Mouse (Mus musculus) right cerebral cortex, postnatal 10 days (tissue): ENCODE data around the gene Ptov1.

Experiments used
- DNase-seq, 2 experiments: peaks; one replicate each; pipeline ENCODE4 v3.0.0; 2021; ENCODE audit warnings: low spot score in 2 of 2

Gene Ptov1

GRCm38 (mm10) chr7:44869697-44870528 lies at the start of gene Ptov1:
Gene Ptov1 (minus strand): TSS chr7:44869788.
- DNase-seq = peak; percentile 97 to 99

- DNase-seq = no peak
Observed at GRCm38 (mm10) chr7:44919127-44919526, 49.5 kb upstream of the Ptov1 start.

GRCm38 (mm10) chr7:44918219-44918618 lies 48.6 kb upstream of the Ptov1 start:
- no peak for DNase-seq

GRCm38 (mm10) chr7:44916881-44917280 lies 47.3 kb upstream of the Ptov1 start:
- peak in 1 of 2 experiments; percentile 18 for DNase-seq

- no peak for DNase-seq
Observed at GRCm38 (mm10) chr7:44916191-44916590, 46.6 kb upstream of the Ptov1 start.

DNA sequence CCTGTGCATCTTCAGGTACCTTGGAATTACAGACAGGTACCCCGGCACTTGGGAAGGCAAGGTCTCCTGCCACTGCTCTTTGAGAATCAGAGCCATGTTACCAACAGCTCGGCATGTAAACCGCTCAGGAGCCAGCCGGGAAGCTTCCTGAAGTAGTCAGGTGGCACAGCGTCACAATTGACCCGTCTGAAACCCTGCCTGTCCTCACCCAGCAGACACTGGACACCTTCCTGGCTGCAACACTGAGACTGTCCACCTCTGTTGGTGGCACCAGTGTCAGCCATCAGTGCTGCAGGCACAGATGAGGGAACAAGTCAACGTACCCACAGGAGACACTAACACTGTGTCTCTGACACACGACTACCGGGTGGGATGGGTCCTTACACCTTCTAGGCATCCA lies 45.7 kb upstream of the Ptov1 start:
- DNase-seq = no peak

- no peak for DNase-seq
Observed at GRCm38 (mm10) chr7:44914396-44914795, 44.8 kb upstream of the Ptov1 start.

DNA sequence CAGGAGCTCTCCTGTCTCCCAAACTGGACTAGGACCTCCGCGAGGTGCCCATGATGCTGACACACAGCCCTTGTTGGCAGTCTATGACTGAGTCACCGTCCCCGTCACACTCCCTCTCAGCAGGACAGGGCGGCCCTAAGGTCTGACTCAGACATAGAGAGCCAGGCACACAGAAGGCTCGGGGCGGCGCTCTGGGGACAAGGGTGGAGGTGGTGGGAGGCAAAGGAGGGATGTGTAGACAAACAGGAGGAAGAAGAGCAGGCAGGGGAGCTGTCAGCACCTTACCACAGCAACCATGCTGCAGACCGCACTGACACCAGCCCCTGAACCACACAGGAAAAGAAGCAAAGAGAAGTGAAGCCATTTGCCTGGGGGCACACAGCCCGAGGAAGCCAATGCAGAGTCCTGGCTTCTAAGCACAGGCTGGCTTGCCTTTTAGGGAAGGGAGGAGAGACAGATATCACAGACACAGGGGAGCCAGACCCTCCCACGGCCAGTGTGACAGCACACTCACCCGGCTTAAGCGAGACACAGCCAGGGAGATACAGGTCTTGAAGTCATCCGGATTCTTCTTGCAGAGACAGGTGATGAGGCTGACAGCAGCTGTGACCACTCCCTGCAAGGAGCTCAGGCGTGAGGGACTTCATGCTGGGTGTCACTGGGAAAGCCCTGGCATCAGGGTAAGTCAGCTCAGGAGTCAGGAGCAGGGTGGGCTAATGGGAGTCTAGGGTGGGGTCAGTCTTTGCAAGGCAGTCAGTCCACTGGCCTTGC lies 39.3 kb upstream of the Ptov1 start:
- peak in 1 of 2 experiments; percentile 21 for DNase-seq

DNA sequence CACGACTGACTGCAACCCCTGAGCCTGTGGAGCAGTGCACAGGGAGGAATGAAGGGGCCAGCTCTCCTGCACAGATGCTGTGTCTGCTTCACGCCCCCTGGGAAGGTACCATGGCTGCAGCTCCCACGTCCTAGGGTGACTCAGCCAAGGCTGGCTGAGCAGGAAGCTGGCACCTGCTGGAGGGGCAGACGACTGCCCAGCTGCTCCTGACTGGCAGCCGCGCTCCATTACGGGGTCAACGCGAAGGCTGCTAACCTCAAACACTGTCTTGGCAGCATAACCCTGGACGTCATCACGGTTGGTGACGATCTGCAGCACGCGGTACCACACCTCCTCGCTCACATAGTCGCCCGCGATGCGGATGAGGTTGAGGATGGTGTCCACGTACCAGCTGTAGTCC lies 35.8 kb upstream of the Ptov1 start:
- DNase-seq = no peak

DNA sequence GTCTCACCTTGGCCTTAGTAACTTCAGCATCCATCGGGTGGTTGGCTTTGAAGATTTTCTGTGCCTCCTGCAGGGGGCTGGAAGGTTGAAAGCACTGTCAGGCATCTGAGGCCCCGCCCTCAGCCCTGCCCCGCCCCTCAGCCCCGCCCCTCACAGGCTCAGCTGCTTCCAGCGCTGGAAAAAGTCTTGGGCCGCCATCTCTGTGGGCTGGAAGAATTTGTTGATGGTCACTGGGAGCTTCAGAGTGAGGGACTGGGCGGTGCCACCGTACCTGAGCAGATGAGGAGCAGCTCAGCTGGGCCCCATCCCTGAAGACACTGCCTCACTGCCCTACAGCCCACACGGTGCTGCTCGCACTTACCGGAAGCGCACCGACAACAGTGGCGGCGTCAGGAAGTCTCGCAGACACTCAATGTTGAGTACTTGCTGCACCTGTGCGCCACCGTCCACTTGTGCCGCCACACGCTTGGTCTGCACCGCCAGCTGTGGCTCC lies 31.7 kb upstream of the Ptov1 start:
- DNase-seq = no peak

DNA sequence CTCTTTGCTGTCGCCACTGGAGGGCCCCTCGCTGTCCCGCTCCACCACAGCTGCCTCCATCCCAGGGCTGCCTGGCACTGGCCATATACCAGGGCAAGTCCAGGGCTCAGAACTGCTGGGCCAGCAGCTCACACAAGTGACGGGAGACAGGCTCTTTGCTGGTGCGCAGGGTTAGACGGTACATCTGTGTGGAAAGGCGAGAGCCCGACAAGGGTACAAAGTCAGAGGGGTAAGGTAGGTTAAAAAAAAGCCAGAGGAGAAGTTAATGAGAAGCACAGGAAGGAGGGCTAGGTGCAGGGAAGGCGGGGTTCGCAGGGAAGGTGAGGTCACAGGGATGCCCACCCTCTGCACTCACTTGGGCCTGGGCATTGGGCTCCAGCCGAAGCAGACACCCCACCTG lies 31.0 kb upstream of the Ptov1 start:
- no peak for DNase-seq

DNA sequence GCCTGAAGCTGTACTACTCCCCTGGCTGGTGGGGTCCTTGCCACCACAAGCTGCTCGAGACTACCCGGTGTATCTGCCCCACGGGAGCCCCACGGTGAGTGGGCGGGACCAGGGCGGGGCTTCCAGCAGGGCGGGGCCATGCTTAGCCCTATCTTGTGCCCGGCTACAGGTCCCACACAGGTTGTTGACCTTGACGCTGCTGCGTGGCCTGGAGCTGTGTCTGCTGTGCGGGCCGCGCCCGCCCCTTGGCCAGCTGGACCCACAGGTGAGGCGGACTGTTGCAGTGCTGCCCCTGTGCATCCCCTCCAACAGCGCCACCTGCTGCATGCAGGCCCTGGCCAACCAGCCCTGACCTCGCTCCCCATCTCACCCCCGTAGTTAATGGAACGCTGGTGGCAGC lies 29.0 kb upstream of the Ptov1 start:
- DNase-seq = peak; percentile 45 to 65

- DNase-seq = peak in 1 of 2 experiments; percentile 39
Observed at GRCm38 (mm10) chr7:44896499-44896898, 26.9 kb upstream of the Ptov1 start.

DNA sequence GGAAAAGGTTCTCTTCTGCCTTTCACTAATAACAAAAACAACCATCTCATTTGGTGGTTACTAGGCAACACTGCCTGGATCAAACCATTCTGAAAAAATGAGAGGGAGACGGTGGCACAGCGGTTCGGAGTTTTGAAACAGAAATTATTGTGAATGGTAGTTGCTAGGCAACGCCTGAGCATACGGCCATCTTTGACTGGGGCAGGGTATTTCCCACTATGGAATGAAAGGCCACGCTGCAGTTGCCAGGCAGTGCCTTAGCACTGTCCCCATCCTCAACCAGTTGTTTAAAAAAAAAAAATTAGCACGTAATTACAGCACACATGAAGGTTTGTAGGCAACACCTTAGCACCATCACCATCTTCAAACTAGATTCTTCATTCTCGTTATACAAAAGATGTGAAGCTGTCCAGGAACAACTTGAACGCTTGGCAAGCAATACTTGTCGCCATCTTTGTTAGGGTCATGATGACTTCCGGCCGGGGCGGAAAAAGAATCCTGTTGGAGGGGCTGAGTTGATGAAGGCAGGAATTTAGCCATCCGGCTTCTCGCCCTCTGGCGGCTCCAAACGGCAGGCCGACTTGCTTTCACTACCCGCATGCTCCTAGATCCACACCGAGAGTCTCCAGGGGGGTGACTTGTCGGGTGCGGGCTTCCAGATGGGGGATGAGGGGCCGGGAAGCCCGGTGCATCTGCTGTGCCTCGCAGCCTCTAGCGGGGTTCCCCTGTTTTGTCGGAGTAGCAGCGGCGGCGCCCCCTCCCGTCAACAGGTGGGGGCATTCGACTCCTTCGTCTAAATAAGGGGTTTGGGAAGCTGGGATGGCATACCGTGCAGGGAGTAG lies 26.2 kb upstream of the Ptov1 start, which contains the start of gene Fuz:
Gene Fuz (plus strand): TSS at position 487 of the 842 bp plus-strand sequence.
- peak; percentile 96 to 97 for DNase-seq

GRCm38 (mm10) chr7:44895206-44895592 lies 25.6 kb upstream of the Ptov1 start:
- no peak for DNase-seq

GRCm38 (mm10) chr7:44894175-44894574 lies 24.6 kb upstream of the Ptov1 start:
- no peak for DNase-seq

- peak in 1 of 2 experiments; percentile 61 for DNase-seq
Observed at GRCm38 (mm10) chr7:44893197-44893596, 23.6 kb upstream of the Ptov1 start.

- peak; percentile 97 to 99 for DNase-seq
Observed at GRCm38 (mm10) chr7:44892276-44892921, 22.8 kb upstream of the Ptov1 start, which contains the start of gene Med25. Gene Med25 (minus strand): TSS chr7:44892712.

- no peak for DNase-seq
Observed at GRCm38 (mm10) chr7:44891611-44892010, 22.0 kb upstream of the Ptov1 start.

DNA sequence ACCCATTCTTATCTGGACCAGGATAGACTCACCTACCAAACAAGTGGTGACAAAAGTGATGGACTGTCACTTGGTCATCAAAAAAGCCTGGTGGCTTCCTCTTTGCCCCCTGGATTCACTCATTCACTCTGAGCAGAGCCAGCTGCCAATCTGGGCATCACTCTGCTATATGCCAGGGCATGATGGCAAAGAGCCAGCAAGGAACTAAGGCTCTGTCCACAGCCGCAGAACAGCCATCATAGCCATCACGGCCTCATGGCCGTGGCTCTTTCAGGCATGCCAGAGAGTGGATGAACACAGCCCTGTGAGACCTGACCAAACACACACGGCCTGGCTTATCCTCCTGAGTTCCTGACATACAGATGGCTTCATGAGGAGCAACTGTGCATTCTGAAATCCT lies 21.1 kb upstream of the Ptov1 start:
- DNase-seq = peak in 1 of 2 experiments; percentile 53

DNA sequence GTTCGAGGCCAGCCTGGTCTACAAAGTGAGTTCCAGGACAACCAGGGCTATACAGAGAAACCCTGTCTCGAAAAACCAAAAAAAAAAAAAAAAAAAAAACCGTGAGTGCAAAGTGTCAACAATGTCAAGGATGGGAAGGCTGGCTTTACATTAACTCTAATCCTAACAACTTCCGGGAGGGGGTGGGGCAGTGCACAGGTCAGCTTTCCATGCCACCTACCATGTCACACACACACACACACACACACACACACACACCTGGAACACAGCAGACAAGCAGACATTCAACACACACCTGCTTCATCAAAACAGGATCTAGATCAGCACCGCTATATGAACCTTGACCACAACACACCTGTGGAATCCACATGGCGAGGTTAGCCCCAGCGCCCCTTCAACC lies 20.6 kb upstream of the Ptov1 start:
- DNase-seq = no peak
